Mouse (Mus musculus) adrenal gland, adult 10 weeks (tissue): ENCODE data around the gene Gnpnat1. TPM values are rescaled to one million over a fixed set of nuclear protein-coding genes. Genes with fewer than 3 reads are reported as not detected.

Experiments used
- polyA plus RNA-seq: library from polyadenylated mRNA; stranded (reverse); fragments of 350-450 nt; fragmentation: Illumina TruSeq; extraction: RNeasy Lipid Tissue Mini Kit (QIAGEN cat#74804); gene quantifications from one replicate; pipeline ENCODE4 v1.2.3, GENCODE M21; 2014; ENCODE audit warnings: low read depth, low replicate concordance

The Gnpnat1 gene
- polyA plus RNA-seq: 127 TPM

GRCm38 (mm10) chr14:45404813-45405212 is at the start of gene Gnpnat1:
Gnpnat1 (minus strand) TSS chr14:45404913.

GRCm38 (mm10) chr14:45350931-45351859 is 53.5 kb downstream of the Gnpnat1 start, which contains the start of gene Styx:
Styx (plus strand) TSS chr14:45351093.

GRCm38 (mm10) chr14:45329589-45330181 is 75.0 kb downstream of the Gnpnat1 start, which contains the start of gene Psmc6:
Psmc6 (plus strand) TSS chr14:45329788.

Other genes starting within 250 kb of the Gnpnat1 start
- 1.8 TPM for gene Gpr137c, start 185.2 kb downstream of the Gnpnat1 start, polyA plus RNA-seq
- gene Txndc16, start 184.6 kb downstream of the Gnpnat1 start, polyA plus RNA-seq: 73.4 TPM
- 136 TPM for gene Ero1l, start 86.1 kb downstream of the Gnpnat1 start, polyA plus RNA-seq
- 748 TPM for gene Psmc6, start 75.1 kb downstream of the Gnpnat1 start, polyA plus RNA-seq
- gene Styx, start 53.8 kb downstream of the Gnpnat1 start, polyA plus RNA-seq: 68.2 TPM
- gene Fermt2, start 125.2 kb upstream of the Gnpnat1 start, polyA plus RNA-seq: 161 TPM